Mouse (Mus musculus): ENCODE measurements around the gene Cox19. TPM values are rescaled to one million over a fixed set of nuclear protein-coding genes. Genes with fewer than 3 reads are reported as not detected.
"Not testable (repeated sequence)": the region's sequence is repeated elsewhere in the genome, so short reads cannot be mapped to it uniquely, and the experiment has no call there.

Gene Cox19
- polyA plus RNA-seq, 1 experiment from 2014 or later, result 90.6 TPM

DNA sequence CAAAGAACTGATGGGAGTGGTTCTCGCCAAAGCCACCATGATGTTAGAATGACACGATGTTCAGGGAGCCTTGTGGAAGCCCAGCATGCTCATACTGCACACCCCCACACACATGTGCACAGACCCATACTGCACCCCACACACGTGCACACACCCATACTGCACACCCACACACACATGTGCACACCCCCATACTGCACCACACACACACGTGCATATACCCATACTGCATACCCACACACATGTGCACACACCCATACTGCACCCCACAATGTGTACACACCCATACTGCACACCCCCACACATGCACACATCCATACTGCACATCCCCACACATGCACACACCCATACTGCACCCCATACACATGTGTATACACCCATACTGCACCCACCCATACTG is 15.6 kb downstream of the Cox19 start:
- 0 out of 2 replicates have a peak, but pooled peaks have one; percentile 23 for ATAC-seq (ENCODE audit: insufficient number of reproducible peaks, low FRiP score, low TSS enrichment, low read depth)
- no peak overlapping the region for H3K27ac ChIP-seq
- peaks cover 55% of the 10 kb centered on the region for H3K36me3 ChIP-seq
- H3K4me1 ChIP-seq, result peaks cover 16% of the 10 kb centered on the region
- no peaks in the 10 kb centered on the region for H3K27me3 ChIP-seq
- no peak overlapping the region for H3K9ac ChIP-seq
- WGBS, result 84% methylated on average over 4 of the region's 4 CpGs
- H3K4me3 ChIP-seq, result no peak overlapping the region
- H3K9me3 ChIP-seq, result no peaks in the 10 kb centered on the region
- no peak overlapping the region for H3K4me2 ChIP-seq

DNA sequence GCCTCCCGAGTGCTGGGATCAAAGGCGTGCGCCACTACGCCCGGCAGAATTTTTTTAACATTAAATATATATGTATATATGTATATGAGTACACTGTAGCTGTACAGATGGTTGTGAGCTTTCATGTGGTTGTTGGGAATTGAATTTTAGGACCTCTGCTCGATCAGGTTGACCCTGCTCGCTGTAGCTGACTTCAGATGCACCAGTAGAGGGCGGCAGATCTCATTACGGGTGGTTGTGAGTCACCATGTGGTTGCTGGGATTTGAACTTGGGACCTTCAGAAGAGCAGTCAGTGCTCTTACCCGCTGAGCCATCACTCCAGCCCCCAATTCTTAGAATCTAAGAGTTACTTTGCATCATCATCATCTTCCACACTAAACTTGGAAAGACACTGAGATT is 16.8 kb downstream of the Cox19 start:
- WGBS, result 85% methylated on average over 10 of the region's 10 CpGs
- ATAC-seq (ENCODE audit: insufficient number of reproducible peaks, low FRiP score, low TSS enrichment, low read depth); H3K9ac ChIP-seq; H3K4me3 ChIP-seq; H3K27me3 ChIP-seq; H3K27ac ChIP-seq; H3K9me3 ChIP-seq; H3K4me2 ChIP-seq: not testable (repeated sequence)
- Histone ChIP-seq H3K36me3 (peaks cover 42% of the 10 kb centered on the region), H3K4me1 (peaks cover 16% of the 10 kb centered on the region)

DNA sequence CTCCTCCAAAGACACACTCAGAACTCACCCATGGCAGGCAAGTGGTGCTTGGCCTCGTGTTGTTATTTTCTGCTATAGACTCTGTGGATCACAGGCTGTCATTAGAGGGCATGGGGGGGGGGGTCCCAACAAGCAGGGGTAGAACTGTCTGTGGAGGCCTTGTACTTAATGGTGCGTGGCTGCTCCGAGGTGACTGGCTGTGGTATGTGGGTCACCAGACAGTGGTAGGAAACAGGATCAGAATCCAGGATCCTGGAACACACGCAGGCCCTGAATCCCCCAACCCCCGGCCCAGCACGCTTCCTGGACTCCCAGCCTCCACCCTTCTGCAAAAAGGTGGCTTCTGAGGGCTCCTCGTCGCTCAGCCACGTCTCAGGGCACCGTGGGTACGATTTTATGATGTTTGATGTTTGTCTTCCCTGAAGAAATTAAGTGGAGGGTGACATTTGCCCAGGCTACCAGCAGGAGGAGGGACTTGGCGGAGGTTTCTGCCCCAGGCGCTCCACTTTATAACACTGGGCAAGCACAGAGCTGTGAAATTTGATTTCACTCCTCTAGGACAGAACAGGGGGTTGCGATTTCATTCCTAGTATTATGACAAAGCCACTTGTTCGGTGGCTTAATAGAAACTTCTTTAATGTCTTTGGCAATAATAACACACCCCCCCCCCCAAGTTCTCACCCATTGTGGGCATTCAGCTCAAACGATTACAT is 17.8 kb downstream of the Cox19 start:
- Histone ChIP-seq H3K4me2 (no peak overlapping the region), H3K9ac (no peak overlapping the region), H3K4me3 (no peak overlapping the region), H3K4me1 (peaks cover 16% of the 10 kb centered on the region), H3K9me3 (no peaks in the 10 kb centered on the region), H3K36me3 (peaks cover 33% of the 10 kb centered on the region), H3K27ac (no peak overlapping the region), H3K27me3 (no peaks in the 10 kb centered on the region)
- ATAC-seq (ENCODE audit: insufficient number of reproducible peaks, low FRiP score, low TSS enrichment, low read depth), result no peak
- 60% methylated on average over 16 of the region's 16 CpGs for WGBS

DNA sequence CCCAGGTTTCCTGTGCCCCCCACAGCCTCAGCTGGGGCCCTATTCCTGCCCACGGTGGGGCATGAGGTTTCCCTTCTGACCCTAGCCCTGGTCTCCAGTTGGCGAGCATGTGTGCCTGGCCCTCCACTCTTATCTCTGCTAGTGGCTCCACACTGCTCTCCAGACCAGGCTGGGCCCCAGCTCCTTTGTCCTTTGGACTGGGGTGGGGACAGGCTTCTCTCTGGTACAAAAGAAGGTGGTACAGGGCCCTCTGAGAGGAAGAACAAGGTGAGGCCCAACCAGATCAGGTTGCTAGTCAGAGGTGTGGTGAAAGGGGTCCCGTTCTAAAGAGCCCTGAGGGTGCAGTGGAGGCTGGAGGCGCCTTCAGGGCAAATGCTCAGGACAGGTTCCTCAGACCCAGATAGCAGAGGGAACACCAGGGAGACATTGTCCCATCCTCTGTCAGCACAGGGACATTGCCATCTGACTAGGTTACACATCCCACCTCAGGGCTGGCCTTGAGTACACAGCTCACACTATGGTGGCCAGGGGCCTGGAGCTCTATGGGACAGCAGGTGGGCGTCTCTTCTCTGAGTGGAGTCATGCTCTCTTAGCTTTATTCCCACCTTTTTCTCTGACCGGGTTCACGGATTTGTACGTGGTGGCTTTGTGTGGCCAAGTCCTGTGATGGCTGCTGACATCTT is 18.5 kb downstream of the Cox19 start:
- WGBS, result 82% methylated on average over 8 of the region's 8 CpGs
- Histone ChIP-seq H3K27ac (no peak overlapping the region), H3K4me2 (no peak overlapping the region), H3K4me1 (peaks cover 16% of the 10 kb centered on the region; the same call in 1 of the 2 replicates), H3K9ac (no peak overlapping the region), H3K36me3 (peaks cover 26% of the 10 kb centered on the region), H3K4me3 (no peak overlapping the region), H3K27me3 (no peaks in the 10 kb centered on the region), H3K9me3 (no peaks in the 10 kb centered on the region)
- no peak for ATAC-seq (ENCODE audit: insufficient number of reproducible peaks, low FRiP score, low TSS enrichment, low read depth)

DNA sequence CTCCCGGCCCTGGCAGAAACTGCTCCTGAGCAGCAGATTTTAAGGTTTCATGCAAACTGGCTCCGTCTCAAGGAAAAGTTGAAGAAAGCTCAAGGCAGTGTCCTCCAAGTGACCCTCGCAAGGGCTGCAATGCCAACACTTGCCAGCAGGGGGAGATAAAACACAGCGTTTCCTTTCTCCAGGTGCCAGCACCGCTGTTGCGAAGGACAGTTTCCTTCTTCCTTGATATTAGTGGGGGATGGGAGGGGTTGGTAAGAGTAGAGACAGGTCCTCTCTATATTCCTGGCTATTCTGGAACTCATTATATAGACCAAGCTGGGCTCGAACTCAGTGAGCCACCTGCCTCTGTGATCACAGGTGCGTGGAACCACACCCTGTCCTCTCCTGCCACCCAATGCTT is 19.5 kb downstream of the Cox19 start:
- H3K4me1 ChIP-seq, result peaks cover 16% of the 10 kb centered on the region; the same call in 1 of the 2 replicates
- peaks cover 17% of the 10 kb centered on the region for H3K36me3 ChIP-seq
- WGBS, result 16% methylated on average over 8 of the region's 8 CpGs
- H3K27me3 ChIP-seq, result peaks cover 7% of the 10 kb centered on the region
- no peak overlapping the region for H3K9ac ChIP-seq
- H3K27ac ChIP-seq, result no peak overlapping the region
- H3K9me3 ChIP-seq, result no peaks in the 10 kb centered on the region
- no peak for ATAC-seq (ENCODE audit: insufficient number of reproducible peaks, low FRiP score, low TSS enrichment, low read depth)
- H3K4me2 ChIP-seq, result no peak overlapping the region
- H3K4me3 ChIP-seq, result no peak overlapping the region

DNA sequence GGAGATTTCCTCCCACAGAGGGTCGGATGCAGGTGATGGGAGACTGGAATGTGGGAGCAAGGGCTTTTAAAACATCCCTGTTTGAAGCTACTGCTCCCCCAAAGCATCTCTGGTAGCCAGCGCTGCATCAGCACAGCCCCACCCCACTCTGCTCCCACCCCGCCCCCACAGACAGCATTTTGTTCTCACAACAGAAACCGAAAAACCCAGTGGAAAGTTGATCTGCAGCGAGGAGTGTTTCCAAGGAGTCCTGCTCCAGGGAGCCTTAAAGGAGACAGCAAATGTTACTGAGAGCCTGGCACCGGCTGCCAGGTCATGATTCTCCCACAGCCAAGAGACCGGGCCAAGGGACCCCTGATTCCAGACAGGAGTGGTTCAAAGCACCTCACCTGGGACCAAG is 20.5 kb downstream of the Cox19 start:
- Histone ChIP-seq H3K27me3 (peaks cover 16% of the 10 kb centered on the region), H3K4me2 (no peak overlapping the region), H3K4me1 (peaks cover 17% of the 10 kb centered on the region), H3K4me3 (no peak overlapping the region), H3K9me3 (no peaks in the 10 kb centered on the region), H3K27ac (no peak overlapping the region), H3K9ac (no peak overlapping the region), H3K36me3 (peaks cover 8% of the 10 kb centered on the region)
- 65% methylated on average over 7 of the region's 7 CpGs for WGBS
- no peak for ATAC-seq (ENCODE audit: insufficient number of reproducible peaks, low FRiP score, low TSS enrichment, low read depth)

DNA sequence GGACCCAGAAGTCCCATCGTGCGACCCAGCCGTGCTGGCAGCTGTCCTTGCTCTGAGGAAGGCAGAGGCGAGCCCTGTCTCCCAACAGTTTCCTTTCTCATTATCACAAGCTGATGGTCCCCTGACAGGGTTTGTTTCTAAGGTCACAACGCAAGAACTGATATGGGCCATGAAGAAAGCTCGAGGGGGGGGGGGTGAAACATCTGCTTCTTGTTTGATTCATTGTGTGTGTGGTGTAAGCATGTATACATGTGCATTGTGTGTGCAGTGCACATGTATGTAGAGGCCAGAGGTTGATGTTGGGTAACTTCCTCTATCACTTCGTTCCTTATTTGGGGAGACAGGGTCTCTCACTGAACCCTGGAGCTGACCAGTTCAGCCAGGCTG is 23.6 kb downstream of the Cox19 start:
- no peak for ATAC-seq (ENCODE audit: insufficient number of reproducible peaks, low FRiP score, low TSS enrichment, low read depth)
- 67% methylated on average over 7 of the region's 7 CpGs for WGBS

DNA sequence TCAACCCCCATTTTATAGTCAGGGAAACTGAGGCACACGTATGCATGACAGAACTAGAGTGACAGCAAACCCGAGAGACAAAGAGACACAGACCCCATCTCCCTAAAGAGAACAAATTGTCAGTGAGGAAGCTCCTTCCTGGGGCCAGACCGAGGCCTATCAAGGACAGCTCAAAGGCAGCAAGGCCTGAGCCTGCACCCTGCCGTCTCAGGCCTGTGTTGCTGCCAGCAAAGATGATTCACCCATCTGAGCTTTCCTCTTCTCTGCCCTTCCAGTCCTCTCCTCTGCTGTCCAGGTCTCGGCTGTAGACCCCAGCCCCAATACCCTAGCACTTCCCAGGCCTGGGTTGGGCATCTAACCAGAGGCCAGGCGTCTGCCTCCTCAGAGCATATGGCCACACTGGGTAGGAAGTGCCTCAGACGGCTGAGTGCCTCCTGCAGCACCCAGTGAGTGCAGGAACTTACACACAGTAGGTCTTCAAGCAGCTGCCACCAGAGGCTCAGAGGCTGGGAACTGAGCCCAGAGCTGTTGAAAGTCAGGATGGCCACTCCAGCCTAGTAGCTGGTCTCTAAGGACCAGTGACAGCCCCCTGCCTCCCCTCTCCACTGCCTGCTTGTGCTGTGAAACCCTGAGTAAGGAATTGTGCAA is 24.1 kb downstream of the Cox19 start:
- Histone ChIP-seq H3K27ac (no peak overlapping the region), H3K27me3 (peaks cover 50% of the 10 kb centered on the region), H3K36me3 (no peaks in the 10 kb centered on the region), H3K9me3 (no peaks in the 10 kb centered on the region), H3K4me3 (no peak overlapping the region), H3K4me2 (no peak overlapping the region), H3K4me1 (peaks cover 35% of the 10 kb centered on the region), H3K9ac (no peak overlapping the region)
- WGBS, result 70% methylated on average over 7 of the region's 7 CpGs
- ATAC-seq (ENCODE audit: insufficient number of reproducible peaks, low FRiP score, low TSS enrichment, low read depth), result no peak

More for the DNA sequence above, 23.6 kb downstream of the Cox19 start:
- H3K4me3 ChIP-seq, result no peak overlapping the region
- no peak overlapping the region for H3K27ac ChIP-seq
- H3K9ac ChIP-seq, result no peak overlapping the region
- no peaks in the 10 kb centered on the region for H3K9me3 ChIP-seq
- H3K4me2 ChIP-seq, result no peak overlapping the region
- H3K4me1 ChIP-seq, result peaks cover 36% of the 10 kb centered on the region
- no peaks in the 10 kb centered on the region for H3K36me3 ChIP-seq
- peaks cover 47% of the 10 kb centered on the region for H3K27me3 ChIP-seq

DNA sequence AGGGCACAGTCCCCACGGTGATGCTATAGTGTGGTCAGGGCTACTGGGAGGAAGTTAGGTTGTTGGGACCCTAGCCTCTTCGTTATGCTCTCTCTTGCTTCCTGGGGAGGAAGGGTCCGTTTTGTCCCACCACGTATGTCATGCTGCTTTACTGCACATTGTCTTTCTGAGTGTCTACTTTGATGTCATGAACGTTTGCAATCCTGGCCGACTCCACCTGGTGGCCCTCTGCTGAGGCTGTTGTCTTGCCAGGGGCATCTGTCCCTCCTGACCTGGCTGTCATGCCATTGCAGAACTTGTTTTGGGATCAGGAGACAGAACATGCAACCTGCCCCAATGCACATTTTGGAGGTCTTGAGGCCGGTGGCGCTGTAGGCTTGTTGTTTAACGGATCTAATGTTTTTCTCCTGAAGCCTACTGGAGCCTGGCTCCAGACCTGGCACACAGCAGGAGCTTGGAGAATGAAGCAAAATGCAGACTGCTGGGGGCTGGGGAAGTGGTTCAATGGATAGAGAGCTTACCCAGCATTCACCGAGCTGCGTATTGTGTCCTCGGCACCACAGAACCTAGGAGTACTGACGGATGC is 25.0 kb downstream of the Cox19 start:
- Histone ChIP-seq H3K9me3 (no peaks in the 10 kb centered on the region), H3K4me1 (peaks cover 29% of the 10 kb centered on the region), H3K4me3 (no peak overlapping the region), H3K36me3 (no peaks in the 10 kb centered on the region), H3K4me2 (no peak overlapping the region), H3K9ac (no peak overlapping the region), H3K27me3 (peaks cover 50% of the 10 kb centered on the region), H3K27ac (no peak overlapping the region)
- 64% methylated on average over 13 of the region's 13 CpGs for WGBS
- no peak for ATAC-seq (ENCODE audit: insufficient number of reproducible peaks, low FRiP score, low TSS enrichment, low read depth)

DNA sequence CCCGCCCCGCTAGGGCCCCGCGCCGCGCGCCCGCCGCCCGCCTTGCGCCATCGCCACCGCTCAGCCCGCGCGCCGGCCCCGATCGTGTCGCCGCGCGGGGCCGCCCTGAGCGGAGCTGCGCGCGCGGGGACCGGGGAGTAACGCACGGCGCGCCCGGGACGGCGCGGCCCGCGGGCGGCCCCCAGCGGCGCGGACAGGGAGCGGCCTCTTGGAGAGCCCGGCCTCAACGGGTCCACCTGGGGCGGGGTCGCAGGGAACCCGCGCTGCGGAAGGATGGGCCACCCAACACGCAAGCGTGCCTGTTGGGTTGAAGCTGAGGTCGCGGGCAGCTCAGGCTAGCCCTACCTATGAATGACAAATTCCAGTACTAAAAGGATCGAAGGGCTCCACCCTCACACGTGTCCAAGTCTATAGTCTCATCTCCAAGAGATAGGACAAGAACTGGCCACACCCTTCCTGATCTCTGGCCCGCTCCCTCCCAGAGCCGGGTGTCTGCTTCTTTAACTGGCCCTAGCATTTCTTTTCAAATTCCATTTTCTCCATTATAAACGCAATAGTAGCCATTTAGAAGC is 25.7 kb downstream of the Cox19 start, which contains the start of gene Adap1:
Gene Adap1, minus strand, starts transcription at position 228 of the 572 bp plus-strand sequence.
- Histone ChIP-seq H3K27ac (no peak within 1 kb of the TSS), H3K9ac (peak within 1 kb of the TSS; percentile 59), H3K9me3 (no peaks in the 10 kb centered on the region), H3K4me3 (peak within 1 kb of the TSS; percentile 57), H3K4me1 (peaks cover 24% of the 10 kb centered on the region), H3K36me3 (no peaks in the 10 kb centered on the region), H3K27me3 (peaks cover 50% of the 10 kb centered on the region), H3K4me2 (peak within 1 kb of the TSS; percentile 98)
- WGBS, result 3% methylated on average over 46 of the region's 61 CpGs
- peak; percentile 59; the same call in 1 of the 2 replicates for ATAC-seq (ENCODE audit: insufficient number of reproducible peaks, low FRiP score, low TSS enrichment, low read depth)

DNA sequence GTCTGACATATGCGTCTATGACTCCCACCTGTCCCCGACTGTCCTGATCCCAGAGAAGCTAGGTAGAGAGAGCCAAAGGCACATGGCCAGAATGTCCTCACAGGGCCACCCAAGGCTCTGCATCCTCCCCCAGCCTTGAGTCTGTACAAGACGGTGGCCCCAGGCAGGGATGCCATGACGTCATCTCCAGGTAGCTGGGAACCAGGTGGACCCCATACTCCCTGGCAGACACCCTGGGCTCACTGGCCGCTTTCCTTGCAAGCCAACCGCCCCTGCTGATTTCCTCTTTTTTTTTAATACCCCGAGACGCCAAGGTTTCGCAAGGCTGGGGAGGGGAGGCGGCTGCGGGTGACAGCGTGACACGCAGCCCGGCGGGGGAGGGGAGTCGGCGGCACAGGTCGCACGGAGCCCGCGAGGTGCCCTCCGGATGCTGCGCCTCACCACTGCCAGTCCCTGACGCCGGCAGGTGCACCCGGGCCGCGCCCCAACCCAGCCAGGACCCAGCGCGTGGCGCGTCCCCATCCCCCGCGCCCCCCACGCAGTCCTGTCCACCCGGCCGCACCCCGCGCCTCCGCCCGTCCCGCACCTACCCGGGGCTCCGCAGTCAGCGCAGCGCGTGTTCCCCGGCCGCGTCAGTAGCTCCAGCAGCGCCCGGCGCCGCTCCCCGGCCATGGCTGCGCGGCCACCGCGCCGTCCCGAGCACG is 26.4 kb downstream of the Cox19 start:
- Histone ChIP-seq H3K4me1 (peaks cover 24% of the 10 kb centered on the region), H3K36me3 (no peaks in the 10 kb centered on the region), H3K9ac (peak overlapping the region; percentile 59), H3K4me2 (peak overlapping the region; percentile 98), H3K27me3 (peaks cover 50% of the 10 kb centered on the region), H3K4me3 (peak overlapping the region; percentile 57), H3K9me3 (no peaks in the 10 kb centered on the region), H3K27ac (no peak overlapping the region)
- 2% methylated on average over 55 of the region's 62 CpGs for WGBS
- peak; percentile 22; the same call in 1 of the 2 replicates for ATAC-seq (ENCODE audit: insufficient number of reproducible peaks, low FRiP score, low TSS enrichment, low read depth)
